Mouse (Mus musculus): ENCODE results near the gene Gm11146. TPM values are rescaled to one million over a fixed set of nuclear protein-coding genes. Genes with fewer than 3 reads are reported as not detected.

Gm11146 gene
- polyA plus RNA-seq, 1 experiment from 2014 or later, result not detected

DNA sequence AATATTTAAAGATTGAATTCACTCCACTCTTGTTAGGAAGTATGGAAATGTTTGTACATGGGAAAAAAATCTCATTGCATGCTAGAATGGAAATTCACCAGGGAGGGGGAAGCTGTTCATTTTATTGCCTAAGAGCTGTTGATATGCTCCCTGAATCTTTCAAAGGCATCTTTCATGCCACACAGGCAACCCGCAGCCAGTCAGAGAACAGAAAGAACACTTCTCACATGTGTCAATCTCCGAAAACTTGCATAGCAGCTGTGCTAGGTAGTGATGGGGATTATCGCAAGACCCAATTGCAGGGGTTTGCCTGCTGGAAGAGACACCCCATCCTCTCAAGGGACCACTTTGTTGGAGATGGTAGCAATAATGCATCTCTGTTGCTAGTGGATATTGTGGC, 8.9 kb downstream of the Gm11146 start:
- Histone ChIP-seq H3K4me3 (ENCODE audit: low read depth, low read length) (no peak overlapping the region), H3K9me3 (ENCODE audit: control insufficient read depth, low read length) (no peaks in the 10 kb centered on the region), H3K27me3 (ENCODE audit: control insufficient read depth, insufficient read depth, low read length) (no peaks in the 10 kb centered on the region), H3K36me3 (ENCODE audit: control insufficient read depth, insufficient read depth, low read length) (no peaks in the 10 kb centered on the region), H3K9ac (ENCODE audit: low read length) (no peak overlapping the region), H3K4me1 (ENCODE audit: control insufficient read depth, insufficient read depth, low read length) (peaks cover 3% of the 10 kb centered on the region; the same call in 1 of the 2 replicates), H3K4me2 (ENCODE audit: low read depth) (no peak overlapping the region), H3K27ac (ENCODE audit: low read depth, low read length) (no peak overlapping the region)
- WGBS, result 66% methylated on average over 3 of the region's 3 CpGs
- no peak for DNase-seq (ENCODE audit: low spot score)
- no peak for ATAC-seq (ENCODE audit: insufficient read depth, low FRiP score, low TSS enrichment)

DNA sequence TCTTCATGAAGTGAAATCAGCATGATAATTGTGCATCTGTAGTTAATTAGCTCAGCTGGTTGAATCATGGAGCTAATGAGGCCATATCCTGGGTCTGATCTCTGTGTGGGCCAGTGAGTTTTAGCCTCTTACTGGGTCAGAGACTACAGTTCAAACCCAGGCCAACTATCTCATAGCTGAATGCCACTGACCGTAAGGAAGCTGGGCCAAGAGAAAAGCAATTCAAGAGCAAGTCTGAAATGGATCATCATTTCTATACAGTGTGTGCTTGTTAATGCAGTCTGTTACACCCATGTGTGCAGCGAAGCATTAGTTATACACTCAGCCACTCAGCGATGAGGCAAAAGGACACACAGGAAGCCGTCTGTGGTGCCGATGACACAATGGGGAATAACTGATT, 28.9 kb downstream of the Gm11146 start:
- H3K36me3 ChIP-seq (ENCODE audit: control insufficient read depth, insufficient read depth, low read length), result no peaks in the 10 kb centered on the region
- 0 out of 2 replicates have a peak overlapping the region, but pooled peaks have one; percentile 27 for H3K27ac ChIP-seq (ENCODE audit: low read depth, low read length)
- H3K4me3 ChIP-seq (ENCODE audit: low read depth, low read length), result no peak overlapping the region
- WGBS, result 69% methylated on average over 5 of the region's 5 CpGs
- ATAC-seq (ENCODE audit: insufficient read depth, low FRiP score, low TSS enrichment) (peak; percentile 74; the same call in 1 of the 2 replicates), DNase-seq (ENCODE audit: low spot score) (no peak)
- no peaks in the 10 kb centered on the region for H3K9me3 ChIP-seq (ENCODE audit: control insufficient read depth, low read length)
- H3K9ac ChIP-seq (ENCODE audit: low read length), result no peak overlapping the region
- H3K27me3 ChIP-seq (ENCODE audit: control insufficient read depth, insufficient read depth, low read length), result no peaks in the 10 kb centered on the region
- H3K4me1 ChIP-seq (ENCODE audit: control insufficient read depth, insufficient read depth, low read length), result no peaks in the 10 kb centered on the region
- H3K4me2 ChIP-seq (ENCODE audit: low read depth), result no peak overlapping the region

- Histone ChIP-seq H3K4me1 (ENCODE audit: control insufficient read depth, insufficient read depth, low read length) (no peaks in the 10 kb centered on the region), H3K9ac (ENCODE audit: low read length) (no peak overlapping the region), H3K27me3 (ENCODE audit: control insufficient read depth, insufficient read depth, low read length) (no peaks in the 10 kb centered on the region), H3K4me3 (ENCODE audit: low read depth, low read length) (no peak overlapping the region), H3K9me3 (ENCODE audit: control insufficient read depth, low read length) (no peaks in the 10 kb centered on the region), H3K4me2 (ENCODE audit: low read depth) (no peak overlapping the region), H3K36me3 (ENCODE audit: control insufficient read depth, insufficient read depth, low read length) (no peaks in the 10 kb centered on the region), H3K27ac (ENCODE audit: low read depth, low read length) (no peak overlapping the region)
- DNase-seq (ENCODE audit: low spot score) (no peak), ATAC-seq (ENCODE audit: insufficient read depth, low FRiP score, low TSS enrichment) (no peak)
- 95% methylated on average over 8 of the region's 8 CpGs for WGBS
Observed at GRCm38 (mm10) chr16:77569457-77569856, 32.4 kb downstream of the Gm11146 start.

DNA sequence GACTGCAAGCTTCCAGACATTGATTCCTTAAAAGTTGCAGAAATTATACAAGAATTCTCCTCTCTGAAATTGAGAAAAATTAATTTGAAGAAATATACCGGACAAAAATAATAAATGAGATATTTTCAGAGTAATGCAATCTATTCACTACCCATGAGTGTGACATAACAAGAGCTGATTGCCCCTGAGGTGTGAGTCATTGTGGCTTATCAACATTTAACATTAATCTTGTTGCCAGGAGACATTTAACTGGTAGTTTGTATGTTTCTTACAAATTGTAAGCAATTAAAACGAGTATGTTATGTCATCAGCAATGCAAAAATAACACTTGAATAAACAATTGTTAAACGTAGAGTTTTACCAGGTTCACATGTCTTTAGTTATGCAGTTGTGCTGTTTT, 33.5 kb downstream of the Gm11146 start:
- Histone ChIP-seq H3K27me3 (ENCODE audit: control insufficient read depth, insufficient read depth, low read length) (no peaks in the 10 kb centered on the region), H3K36me3 (ENCODE audit: control insufficient read depth, insufficient read depth, low read length) (no peaks in the 10 kb centered on the region), H3K9me3 (ENCODE audit: control insufficient read depth, low read length) (no peaks in the 10 kb centered on the region), H3K4me2 (ENCODE audit: low read depth) (no peak overlapping the region), H3K4me1 (ENCODE audit: control insufficient read depth, insufficient read depth, low read length) (no peaks in the 10 kb centered on the region), H3K27ac (ENCODE audit: low read depth, low read length) (no peak overlapping the region), H3K9ac (ENCODE audit: low read length) (no peak overlapping the region), H3K4me3 (ENCODE audit: low read depth, low read length) (no peak overlapping the region)
- DNase-seq (ENCODE audit: low spot score), result no peak
- ATAC-seq (ENCODE audit: insufficient read depth, low FRiP score, low TSS enrichment), result no peak
- 87% methylated on average over 3 of the region's 3 CpGs for WGBS

GRCm38 (mm10) chr16:77562852-77563251, 39.0 kb downstream of the Gm11146 start:
- no peak overlapping the region for H3K4me2 ChIP-seq (ENCODE audit: low read depth)
- no peak for DNase-seq (ENCODE audit: low spot score)
- no peaks in the 10 kb centered on the region for H3K4me1 ChIP-seq (ENCODE audit: control insufficient read depth, insufficient read depth, low read length)
- H3K27ac ChIP-seq (ENCODE audit: low read depth, low read length), result no peak overlapping the region
- no peak overlapping the region for H3K9ac ChIP-seq (ENCODE audit: low read length)
- no peak overlapping the region for H3K4me3 ChIP-seq (ENCODE audit: low read depth, low read length)
- no peaks in the 10 kb centered on the region for H3K36me3 ChIP-seq (ENCODE audit: control insufficient read depth, insufficient read depth, low read length)
- H3K27me3 ChIP-seq (ENCODE audit: control insufficient read depth, insufficient read depth, low read length), result no peaks in the 10 kb centered on the region
- no peak for ATAC-seq (ENCODE audit: insufficient read depth, low FRiP score, low TSS enrichment)
- H3K9me3 ChIP-seq (ENCODE audit: control insufficient read depth, low read length), result no peaks in the 10 kb centered on the region
- WGBS, result 78% methylated on average over 3 of the region's 3 CpGs

DNA sequence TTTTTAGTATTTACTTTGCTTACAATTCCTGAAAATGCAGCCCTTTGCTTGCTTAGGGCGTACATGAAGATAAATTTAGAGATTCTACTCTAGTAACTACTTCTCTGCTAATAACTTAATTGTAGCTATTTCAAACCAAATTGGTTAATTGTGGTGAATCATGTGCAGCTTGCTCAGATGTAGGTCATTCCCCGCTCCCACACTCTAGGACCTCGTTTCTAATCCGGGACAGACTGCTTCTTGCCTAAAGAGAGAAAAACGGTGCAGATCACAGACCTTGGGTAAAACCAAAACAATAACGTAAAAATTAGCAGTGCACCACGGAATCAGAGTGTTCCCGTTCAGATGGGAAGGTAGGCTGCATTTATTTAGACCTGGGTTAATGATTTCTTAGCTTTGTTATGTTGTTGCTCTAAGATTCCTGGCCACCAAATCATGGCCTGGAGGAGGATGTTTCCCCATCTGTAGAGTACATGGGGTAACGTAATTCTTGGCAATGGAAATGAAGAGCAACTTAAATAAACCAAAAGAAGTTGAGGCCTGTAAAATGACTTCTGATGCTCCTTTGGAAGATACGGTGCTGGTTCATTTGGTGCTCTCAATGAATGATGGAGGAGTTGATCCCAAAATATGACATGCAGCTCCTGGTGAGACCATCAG, 45.3 kb downstream of the Gm11146 start:
- H3K4me3 ChIP-seq (ENCODE audit: low read depth, low read length), result no peak overlapping the region
- no peak for DNase-seq (ENCODE audit: low spot score)

GRCm38 (mm10) chr16:77551051-77551450, 50.8 kb downstream of the Gm11146 start:
- no peaks in the 10 kb centered on the region for H3K36me3 ChIP-seq (ENCODE audit: control insufficient read depth, insufficient read depth, low read length)
- H3K4me1 ChIP-seq (ENCODE audit: control insufficient read depth, insufficient read depth, low read length), result no peaks in the 10 kb centered on the region
- no peak overlapping the region for H3K4me3 ChIP-seq (ENCODE audit: low read depth, low read length)
- no peak for ATAC-seq (ENCODE audit: insufficient read depth, low FRiP score, low TSS enrichment)
- no peaks in the 10 kb centered on the region for H3K9me3 ChIP-seq (ENCODE audit: control insufficient read depth, low read length)
- no peak for DNase-seq (ENCODE audit: low spot score)
- no peak overlapping the region for H3K27ac ChIP-seq (ENCODE audit: low read depth, low read length)
- WGBS, result 91% methylated on average over 3 of the region's 3 CpGs
- no peaks in the 10 kb centered on the region for H3K27me3 ChIP-seq (ENCODE audit: control insufficient read depth, insufficient read depth, low read length)
- H3K9ac ChIP-seq (ENCODE audit: low read length), result no peak overlapping the region
- no peak overlapping the region for H3K4me2 ChIP-seq (ENCODE audit: low read depth)

More for the DNA sequence above, 45.3 kb downstream of the Gm11146 start:
- ATAC-seq (ENCODE audit: insufficient read depth, low FRiP score, low TSS enrichment), result no peak
- Histone ChIP-seq H3K27me3 (ENCODE audit: control insufficient read depth, insufficient read depth, low read length) (no peaks in the 10 kb centered on the region), H3K27ac (ENCODE audit: low read depth, low read length) (no peak overlapping the region), H3K4me1 (ENCODE audit: control insufficient read depth, insufficient read depth, low read length) (no peaks in the 10 kb centered on the region), H3K9me3 (ENCODE audit: control insufficient read depth, low read length) (no peaks in the 10 kb centered on the region), H3K36me3 (ENCODE audit: control insufficient read depth, insufficient read depth, low read length) (no peaks in the 10 kb centered on the region; the same call in 1 of the 2 replicates), H3K9ac (ENCODE audit: low read length) (no peak overlapping the region), H3K4me2 (ENCODE audit: low read depth) (no peak overlapping the region)
- WGBS, result 91% methylated on average over 10 of the region's 10 CpGs

MicroRNA genes within 50 kb of the gene (microRNA counts, 519-probe panel; counts per million panel counts)
- microRNA mmu-miR-125b-5p (7,158 counts per million, percentile 100 among the panel's probes with 10 or more counts), microRNA mmu-miR-99a (6,080 counts per million, percentile 96 among the panel's probes with 10 or more counts)

Small RNAs within 50 kb of the gene (microRNA-seq; reads per million reads assigned to microRNA genes)
- gene Mir125b-2, result 773 reads per million, percentile 74 among the genes with 10 or more reads in this experiment
- 82,584 reads per million, percentile 99 among the genes with 10 or more reads in this experiment for gene Mir99a
- 91.9 reads per million, percentile 50 among the genes with 10 or more reads in this experiment for gene Mirlet7c-1

All from neural tube, embryonic 11.5 days (tissue).